Mouse (Mus musculus) yolk sac, embryonic 10.5 days (tissue): ENCODE measurements around the gene S100a16.

Experiments
- DNase-seq: peaks from one replicate; pipeline ENCODE4 v3.0.0-alpha.2; 2017; ENCODE audit warnings: low spot score

Gene S100a16

DNA sequence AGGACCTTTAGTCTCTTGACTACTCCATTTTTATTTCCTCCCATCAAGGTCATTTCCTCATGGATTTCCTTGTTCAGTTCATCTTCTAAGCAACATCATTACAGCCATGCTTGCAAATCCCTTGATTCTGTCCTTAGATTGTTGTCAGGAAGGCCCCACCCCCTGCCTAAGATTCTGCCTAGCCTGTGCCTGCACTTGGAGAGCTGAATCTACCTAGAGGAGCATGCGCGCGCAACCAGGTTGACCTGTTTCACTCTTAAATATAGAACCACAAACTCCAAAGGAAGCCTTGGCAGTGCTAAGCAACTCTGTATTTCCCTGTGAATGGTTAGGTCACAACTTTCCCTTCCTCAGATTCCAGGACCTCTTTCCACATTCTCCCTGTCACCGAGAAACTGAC is 19.3 kb upstream of the S100a16 start:
- DNase-seq, result no peak

DNA sequence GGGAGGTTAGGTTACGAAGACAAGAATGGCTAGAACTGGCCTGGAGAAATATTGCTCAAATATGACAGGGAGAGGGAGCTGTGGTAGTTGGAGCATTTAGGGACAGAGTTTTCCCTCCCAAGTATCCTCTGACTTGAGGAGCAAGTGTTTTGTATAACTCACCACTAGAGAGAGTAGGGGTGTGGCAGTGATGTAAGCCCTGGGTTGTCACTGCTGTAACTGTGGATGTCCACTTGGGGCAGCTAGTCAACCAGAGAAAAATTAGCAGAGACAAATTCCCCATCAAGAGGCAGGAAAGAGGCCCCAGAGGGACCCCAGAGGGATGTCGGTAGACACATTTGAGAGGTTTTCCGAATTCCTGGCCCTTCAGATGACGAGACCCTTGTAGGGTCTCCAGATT is 11.6 kb upstream of the S100a16 start:
- no peak for DNase-seq

DNA sequence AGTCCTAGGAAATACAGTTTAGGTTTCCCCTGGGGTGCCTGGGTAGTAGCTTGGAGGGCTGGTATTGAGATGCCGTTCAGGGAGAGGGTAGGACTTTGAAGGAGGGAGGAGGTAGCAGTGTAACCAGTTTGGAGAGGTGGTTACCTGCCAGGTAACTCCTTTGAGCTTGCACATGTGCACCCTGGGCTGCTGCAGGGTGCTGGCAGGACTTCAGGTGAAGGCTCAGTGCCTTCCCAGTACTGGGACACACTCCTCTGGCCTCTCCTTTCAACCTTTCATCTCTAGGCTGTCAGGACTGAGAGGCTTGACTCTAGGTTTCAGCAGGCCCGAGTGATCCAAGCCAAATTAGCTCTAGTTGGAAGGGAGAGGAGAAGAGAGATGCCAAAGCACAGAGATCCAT is 11.0 kb upstream of the S100a16 start:
- no peak for DNase-seq

DNA sequence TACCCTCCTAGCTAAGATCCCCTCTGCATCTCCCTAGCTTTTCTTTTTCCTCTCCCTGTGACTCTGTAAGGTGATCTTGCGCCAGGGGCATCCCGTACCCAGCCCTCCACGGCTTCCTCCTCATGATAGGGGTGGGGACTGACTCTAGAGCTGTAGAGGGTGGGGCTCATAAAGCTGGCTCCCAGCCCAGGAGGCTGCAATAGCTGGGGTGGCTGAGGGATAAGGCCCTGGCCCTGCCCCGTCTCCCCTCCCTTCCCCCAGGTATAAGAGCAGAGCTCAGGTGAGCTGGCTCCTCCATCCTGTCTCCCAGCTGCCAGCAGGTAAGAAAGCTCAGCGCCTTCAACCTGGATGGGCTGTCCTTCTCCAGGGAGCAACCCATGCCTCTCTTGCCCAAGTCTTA is 10.5 kb upstream of the S100a16 start, which contains the start of gene S100a14:
S100a14 (plus strand) TSS at position 277 of the 400 bp plus-strand sequence.
- DNase-seq, result no peak

DNA sequence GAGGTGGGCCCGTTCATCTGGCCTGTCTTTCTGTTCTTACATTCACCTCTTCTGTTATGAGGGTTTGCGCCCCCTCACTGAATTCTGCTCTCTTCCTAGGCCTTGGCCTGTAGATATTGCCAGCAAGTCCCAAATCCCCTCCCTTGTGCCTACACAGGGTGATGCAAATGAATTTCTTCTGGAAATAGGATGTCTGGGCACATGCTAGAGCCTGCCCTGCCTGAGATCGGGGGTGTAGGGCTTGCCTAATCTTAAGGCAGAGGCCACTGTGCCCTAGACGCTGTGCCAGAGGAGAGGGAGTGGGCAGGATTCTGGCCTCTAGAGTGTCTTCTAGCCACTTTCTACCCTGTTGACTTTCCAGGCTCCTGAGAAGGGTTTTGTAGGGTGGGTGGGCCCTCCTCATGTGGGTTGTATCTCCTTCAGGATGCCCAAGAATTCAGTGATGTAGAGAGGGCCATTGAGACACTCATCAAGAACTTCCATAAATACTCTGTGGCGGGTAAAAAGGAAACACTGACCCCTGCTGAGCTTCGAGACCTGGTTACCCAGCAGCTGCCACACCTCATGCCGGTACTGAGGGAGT is 9.7 kb upstream of the S100a16 start:
- DNase-seq, result no peak

DNA sequence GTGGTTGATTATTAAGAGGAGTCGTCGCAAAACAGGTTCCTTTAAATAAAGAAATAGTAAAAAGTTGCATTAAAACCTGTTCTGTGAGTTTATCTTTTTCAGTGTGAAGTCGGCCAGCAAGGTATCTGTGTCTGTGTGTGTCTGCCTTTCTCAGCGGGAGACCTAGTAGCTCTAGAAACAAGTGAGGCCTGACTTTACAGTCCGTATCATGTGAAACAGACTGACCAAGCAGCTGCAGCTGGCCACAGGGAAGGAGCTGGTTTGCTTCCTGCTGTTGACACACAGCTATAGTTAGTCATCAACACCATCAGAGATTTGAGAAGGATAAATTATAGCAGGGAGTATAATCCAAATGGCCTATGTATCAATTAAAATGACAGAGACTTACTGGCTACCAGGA is 5.3 kb upstream of the S100a16 start:
- no peak for DNase-seq

DNA sequence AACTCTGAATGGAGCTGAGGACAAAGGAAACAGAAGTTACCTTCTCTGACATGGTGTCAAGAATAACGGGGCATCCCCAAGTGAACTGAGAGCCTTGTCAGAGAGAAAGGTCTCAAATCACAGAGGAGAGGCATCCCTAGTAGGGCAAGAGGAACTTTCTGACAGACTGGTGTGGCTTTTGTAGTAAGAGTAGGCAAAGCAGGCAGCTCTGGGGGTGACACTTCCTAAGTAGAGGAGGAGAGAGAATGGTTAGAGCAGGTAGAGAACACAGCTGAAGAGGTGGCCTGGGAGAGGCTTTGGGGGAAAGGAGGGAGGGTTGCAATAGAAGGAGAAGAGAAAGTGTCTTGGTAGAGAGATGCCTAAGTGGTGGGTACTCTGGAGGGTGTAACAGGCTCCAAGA is 1.6 kb upstream of the S100a16 start:
- no peak for DNase-seq

DNA sequence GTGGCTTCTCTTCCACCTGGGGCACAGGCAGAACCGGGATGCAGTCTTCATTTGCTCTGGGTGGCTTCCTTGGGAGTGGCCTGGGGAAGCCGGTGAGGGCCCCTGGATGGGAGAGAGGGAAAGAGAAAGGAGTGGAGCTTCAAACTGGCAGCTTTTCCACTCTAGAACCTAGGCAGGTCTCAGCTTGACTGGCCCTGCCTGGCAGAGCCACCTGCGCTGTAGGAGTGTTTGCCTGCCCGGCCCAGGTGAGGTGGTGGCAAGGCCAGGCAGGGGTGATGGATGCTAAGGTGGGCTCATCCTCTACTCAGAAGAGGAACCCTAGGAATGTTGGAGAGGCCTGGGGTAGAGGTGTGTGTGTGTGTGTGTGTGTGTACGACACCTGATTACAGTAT is 847 bp downstream of the S100a16 start:
- DNase-seq, result no peak

DNA sequence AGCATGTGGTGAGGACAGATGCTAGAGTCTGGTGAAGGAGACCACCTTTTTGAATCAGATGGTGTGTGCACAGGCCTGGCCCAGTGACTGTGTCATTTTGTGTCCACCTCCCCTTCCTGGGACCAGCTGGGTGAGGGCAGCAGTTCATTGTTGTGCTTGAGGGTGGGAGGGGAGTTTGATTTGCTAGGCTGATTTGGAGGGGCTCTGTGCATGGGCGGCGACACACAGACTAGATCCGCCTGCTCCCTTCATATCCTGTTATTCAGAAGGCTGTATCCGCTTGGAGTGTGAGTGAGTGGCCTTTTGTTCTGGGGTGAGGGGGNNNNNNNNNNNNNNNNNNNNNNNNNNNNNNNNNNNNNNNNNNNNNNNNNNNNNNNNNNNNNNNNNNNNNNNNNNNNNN is 3.9 kb downstream of the S100a16 start:
- DNase-seq, result no peak

DNA sequence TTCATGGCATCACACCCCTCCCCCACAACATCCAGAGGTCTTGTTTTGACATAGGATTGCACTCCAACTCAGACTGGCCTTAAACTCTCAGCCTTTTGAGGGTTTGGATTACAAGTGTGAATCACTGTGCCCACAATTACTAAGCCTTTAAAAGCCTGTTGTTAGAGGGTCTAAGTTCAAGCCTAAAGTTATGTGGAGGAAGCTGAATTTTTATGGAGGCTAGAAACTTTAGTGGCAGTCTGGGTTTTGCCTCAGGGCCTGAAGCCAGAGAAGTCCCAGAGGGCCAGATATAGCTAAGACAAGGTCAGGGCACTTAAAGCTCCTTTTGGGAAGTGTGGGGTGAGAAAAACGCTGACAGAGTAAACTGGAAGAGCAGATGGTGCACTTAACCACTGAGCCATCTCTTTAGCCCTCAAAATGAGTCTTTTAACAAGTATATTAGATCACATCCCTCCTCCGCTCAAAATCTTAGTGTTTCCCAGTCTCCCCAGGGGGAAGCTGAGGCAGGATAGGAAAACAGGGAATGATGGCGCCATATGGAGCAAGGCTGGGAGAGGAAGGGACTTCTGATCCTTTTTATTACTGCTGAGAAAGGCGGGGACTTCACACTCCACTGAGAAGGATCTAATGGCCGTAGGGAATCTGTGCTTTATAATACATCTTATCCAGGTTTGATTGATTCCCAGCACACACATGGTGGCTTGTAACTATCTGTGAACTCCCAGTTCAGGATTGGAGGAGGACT is 12.8 kb downstream of the S100a16 start:
- DNase-seq, result no peak

DNA sequence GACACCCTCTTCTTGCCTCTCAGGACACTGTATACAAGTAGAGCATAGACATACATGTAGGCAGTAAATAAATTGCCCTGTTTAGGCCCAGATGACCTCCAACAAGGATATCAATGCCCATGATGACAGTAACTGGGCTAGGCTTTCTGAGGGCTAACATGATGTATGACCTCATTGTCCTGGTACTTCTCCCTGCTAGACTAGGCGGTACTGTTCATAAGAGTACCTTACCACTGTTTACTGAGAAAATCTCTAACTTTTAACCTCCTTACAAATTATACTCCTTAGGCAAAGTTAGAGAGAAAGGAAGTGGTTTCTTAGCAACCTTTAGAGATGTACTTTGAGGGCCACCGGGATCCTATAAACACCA is 13.4 kb downstream of the S100a16 start:
- DNase-seq, result no peak

DNA sequence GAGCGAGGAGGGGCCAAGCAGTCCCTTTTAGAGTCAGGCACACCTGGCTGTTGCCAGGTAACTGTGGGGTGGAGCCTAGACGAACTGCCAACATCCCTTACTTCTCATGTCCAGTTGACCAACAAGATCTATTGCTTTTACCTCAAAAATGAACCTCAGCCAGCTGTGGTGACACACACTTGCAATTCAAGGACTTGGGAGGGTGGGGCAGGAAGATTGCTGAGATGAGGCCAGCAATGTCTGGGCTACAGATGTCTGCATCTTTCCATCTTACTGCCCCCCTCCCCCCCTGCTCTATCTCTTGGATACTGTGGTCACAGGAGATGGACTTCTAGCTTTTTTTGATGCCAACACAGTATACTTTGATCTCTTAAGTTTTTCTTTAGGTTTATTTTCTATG is 15.2 kb downstream of the S100a16 start:
- DNase-seq, result no peak

DNA sequence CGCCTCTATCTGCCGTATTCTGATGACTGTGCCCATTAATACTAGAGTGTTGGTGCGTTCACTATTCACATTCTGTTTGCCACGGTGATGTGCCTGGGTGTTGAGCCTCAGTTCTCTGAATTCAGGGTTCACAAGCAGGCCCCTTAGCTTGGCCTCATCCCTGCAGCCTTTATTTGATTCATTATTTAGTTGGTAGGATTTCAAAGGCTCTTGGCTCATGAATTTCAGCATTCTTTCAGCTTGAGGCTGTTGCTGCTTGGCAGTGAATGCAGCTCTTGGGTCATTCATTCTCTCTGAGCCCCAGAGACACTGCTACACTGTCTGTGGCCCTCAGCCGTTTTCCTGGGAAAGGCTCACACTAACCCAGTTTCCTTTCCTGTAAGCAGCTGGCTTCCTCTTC is 18.9 kb downstream of the S100a16 start:
- no peak for DNase-seq

DNA sequence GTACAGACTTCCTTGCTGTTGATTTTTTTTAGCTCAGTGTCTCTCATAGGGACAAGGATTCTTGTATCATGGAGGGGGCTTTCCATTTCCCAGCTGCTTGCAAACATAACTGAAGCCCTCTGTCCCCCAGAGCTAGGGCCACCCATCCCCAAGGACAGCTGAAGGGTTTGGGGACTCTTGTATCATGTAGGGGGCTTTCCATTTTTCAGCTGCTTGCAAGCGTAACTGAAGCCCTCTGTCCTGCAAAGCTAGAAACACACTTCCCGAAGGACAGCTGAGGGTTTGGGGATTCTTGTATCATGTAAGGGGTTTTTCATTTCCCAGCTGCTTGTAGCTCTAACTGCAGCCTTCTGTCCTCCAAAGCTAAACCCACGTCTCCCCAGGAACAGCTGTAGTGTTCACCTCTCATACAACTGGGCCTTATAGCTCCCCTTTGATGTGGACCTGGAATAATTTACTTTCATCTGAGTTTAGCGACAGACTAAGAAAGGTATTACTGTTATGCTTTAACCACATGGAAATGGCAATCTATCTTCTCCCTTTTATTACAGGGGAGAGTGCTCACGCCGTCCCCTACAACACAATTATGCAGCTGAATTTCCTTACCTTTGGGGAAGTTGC is 23.1 kb downstream of the S100a16 start, which contains the start of gene S100a3:
S100a3 (plus strand) TSS at position 571 of the 621 bp plus-strand sequence.
- DNase-seq, result no peak

DNA sequence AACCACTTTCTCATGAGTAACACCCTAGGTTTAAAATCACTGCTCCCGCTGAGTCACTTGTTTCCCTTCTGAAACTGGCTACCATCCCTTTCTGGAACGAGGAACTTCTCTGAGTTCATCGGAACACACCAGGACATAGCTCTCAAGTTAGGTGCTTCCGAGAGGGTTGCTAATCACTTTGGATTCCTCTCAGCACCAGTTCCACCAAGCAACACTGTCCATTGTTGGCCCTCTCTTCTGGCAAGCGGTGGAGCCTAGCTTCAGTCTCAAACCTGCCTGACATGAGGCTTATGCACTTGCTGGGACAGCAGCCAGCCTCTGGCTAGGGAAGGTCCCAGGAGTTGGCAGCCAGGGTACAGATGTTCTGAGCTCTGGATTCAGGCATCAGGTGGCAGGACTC is 37.6 kb downstream of the S100a16 start:
- no peak for DNase-seq

DNA sequence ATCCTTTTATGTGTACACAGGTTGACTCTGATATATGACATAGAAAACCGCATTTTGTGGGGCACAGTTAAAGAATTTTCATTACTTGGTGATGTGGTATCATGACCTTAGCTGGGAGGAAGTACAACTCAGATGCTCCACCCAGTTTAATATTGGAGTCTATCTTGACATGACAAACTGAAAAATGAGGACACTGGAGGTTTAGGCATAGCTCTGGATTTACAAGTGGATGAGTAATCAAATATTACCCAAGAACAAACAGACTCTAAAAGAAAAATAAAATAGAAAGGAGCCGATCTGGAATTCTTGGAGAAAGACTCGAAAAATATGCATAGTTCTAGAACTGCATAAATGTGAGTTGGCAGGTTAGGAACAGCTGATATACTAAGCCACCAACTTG is 38.3 kb downstream of the S100a16 start:
- no peak for DNase-seq

DNA sequence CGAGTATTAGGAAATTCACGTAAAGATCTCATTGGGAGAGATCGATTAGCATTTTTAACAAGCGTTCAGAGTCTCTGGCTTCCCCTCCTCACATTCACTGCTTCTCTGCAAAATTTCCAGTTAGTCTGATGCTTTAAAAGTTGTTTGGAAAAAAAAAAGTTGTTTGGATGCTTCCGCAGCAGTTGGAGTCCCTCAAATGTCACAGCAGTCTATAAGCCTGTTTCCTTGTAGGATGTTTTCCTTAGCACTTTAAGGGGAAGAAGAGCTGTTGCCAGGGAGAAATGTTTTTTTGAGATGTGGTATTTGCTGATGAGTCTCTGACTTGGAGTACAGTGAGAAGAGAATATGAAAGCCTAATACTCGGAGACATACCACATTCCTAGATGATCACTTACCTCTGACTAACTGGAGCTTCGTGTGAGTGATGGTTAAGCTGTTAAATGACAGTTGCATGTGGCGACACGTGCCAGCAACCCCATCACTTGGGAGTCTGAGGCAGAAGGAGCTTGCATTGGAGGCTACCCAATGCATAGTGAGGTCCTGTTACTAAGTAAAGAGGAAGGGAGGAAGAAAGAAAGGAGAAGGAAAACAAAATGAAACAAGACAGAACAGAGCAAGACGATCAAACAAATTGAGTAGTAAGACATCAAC is 39.4 kb downstream of the S100a16 start:
- DNase-seq, result no peak

DNA sequence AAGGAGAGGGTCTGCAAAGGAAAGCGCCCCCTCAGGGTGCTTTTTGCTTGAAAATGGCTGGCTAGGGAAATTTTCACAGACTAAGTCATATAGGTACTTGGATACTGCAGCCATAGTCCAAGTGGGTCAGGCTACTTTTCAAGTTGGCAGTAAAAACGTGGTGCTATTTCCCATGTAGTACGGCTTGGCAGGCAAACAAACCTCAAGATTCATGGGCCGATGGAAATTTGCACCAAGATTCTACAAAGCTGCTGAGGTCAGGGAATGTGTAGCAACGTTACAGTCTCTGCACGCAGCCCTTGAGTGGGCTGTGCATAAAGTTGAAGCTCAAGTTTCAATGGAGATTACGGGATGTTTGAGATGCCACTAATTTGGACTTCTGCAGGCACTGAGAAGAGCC is 42.4 kb downstream of the S100a16 start:
- DNase-seq, result peak; percentile 11

DNA sequence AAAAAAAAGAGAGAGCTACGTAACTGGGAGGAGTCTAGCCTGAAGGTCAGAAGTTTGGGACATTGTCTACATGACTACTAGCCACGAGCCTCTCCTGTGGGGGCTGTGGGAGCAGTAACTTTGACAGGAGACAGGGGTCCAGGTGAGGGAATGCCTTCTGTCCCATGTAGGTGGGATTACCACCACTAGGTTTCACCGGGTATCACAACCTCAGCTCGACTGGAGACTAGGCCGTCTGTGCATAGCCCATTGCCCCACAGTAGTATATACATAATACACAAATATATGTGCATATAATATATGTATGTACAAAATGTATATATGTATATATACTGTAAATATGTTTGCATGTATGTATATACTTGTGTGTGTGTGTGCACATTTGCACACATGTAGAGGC is 44.1 kb downstream of the S100a16 start:
- DNase-seq, result no peak

DNA sequence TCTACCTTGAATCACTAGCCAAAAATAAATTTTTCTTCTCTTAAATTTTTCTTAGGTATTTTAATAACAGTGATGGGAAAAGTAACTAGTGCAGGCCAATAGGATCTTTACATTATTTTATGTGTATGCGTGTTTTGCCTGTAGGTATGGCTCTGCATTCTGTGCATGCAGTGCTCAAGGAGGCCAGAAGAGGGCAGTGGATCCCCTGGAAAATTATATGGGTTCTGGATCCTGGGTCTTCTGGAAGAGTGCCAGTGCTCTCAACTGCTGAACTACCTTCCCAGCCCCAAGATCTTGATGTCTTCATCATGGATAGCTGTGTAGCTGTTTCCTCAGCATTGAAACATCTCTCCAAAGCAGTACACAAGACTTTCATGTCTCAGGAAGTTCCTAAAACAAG is 45.1 kb downstream of the S100a16 start:
- DNase-seq, result no peak

DNA sequence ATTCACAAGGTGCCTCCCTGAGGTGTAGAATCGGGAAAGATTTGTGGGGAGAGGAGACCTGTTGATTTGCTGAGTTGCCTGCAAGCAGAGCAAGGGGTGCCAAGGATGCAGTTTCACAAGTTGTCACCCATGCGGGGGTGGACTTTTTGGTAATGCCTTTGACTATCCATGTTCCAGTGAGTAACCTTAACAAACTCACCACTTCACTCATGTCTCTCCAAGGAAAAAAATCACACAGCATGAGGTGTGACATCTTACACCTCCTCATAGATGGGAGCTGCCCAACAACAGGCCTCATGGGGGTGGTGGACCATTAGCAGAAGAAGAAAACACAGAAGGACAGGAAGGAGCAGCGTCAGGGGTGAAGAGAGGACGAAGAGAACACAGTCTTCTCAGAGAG is 45.5 kb downstream of the S100a16 start:
- DNase-seq, result no peak

DNA sequence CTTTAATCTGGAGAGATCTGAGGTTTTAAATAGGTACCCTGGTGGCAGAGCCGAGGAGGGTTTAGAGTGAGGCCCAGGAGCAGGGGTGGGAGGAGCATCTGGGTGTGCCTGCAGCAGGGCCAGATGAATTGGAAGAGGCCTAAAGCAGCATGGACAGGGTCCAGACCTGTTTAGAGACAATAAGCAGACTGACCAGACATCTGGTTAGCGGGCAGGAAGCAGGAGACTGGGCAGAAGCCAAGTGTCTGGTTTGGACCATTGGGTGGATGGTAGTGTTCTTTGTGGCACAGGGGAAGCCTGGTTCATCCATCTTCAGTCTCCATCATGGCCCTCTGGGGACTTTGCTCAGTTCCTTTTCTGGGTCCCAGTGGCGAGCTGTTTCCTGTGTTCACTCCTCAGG is 46.8 kb downstream of the S100a16 start:
- DNase-seq, result peak; percentile 36

DNA sequence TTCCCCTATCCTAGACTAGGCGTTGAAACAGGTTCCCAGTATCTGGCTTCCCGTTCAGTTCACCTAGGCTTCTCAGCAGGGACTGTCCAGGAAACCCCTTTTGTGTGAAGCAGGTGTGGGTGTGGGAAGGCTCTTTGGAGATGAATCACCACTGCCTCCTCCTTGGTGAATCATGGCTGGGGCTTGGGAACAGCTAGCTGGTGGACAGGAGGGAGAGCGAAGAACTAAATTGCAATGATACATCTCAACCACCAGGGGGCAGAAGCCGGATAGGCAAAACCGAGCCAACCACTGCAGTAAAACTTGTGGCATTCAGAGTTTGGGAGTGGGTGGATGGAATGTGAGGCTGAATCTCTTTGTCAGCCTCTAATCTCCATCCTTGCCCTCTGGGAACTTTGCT is 48.5 kb downstream of the S100a16 start:
- DNase-seq, result peak; percentile 66
